Mouse (Mus musculus): ENCODE results near the gene Chic1.

Gene Chic1

GRCm38 (mm10) chrX:103427677-103428076, 71.4 kb downstream of the Chic1 start:
- in situ Hi-C loops (cut with MboI, MseI) = loop anchor here (25.0 kb wide), 1 partner anchor 940 kb away; no protein-coding TSS in a partner anchor

GRCm38 (mm10) chrX:103432293-103432692, 76.0 kb downstream of the Chic1 start:
- in situ Hi-C loops (cut with MboI, MseI) = loop anchor here (25.0 kb wide), 1 partner anchor 945 kb away; no protein-coding TSS in a partner anchor

GRCm38 (mm10) chrX:103438023-103438422, 81.7 kb downstream of the Chic1 start:
- in situ Hi-C loops (cut with MboI, MseI) = loop anchor here (5.0 to 25.0 kb wide), 2 partner anchors 951 to 1181 kb away; no protein-coding TSS in a partner anchor

DNA sequence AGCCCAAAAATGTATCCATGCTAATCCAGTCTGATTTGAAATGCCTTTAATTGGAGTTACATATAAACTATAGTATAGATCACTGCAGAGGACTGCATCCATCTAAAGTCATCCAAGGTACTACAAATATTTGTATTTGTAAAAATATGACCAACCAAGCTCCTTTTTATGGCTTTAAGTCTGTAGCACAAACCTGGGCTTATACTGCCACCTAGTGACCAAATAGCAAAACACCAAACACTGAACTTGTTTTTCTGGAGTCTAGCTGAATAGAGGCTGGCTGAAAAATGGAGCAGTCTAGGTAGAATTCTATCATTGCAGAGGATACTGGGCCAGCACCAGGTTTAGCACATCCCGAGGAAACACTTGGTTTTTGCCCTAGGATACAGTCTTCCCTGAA, 84.5 kb downstream of the Chic1 start:
- in situ Hi-C loops (cut with MboI, MseI) = loop anchor here (5.0 to 25.0 kb wide), 2 partner anchors 179 to 954 kb away; no protein-coding TSS in a partner anchor

GRCm38 (mm10) chrX:103443755-103444154, 87.5 kb downstream of the Chic1 start:
- in situ Hi-C loops (cut with MboI, MseI) = loop anchor here (5.0 to 25.0 kb wide), 2 partner anchors 181 to 956 kb away; no protein-coding TSS in a partner anchor
